Mouse (Mus musculus): Measurements from ENCODE around the gene Mup21.
"Not testable (repeated sequence)": the region's sequence is repeated elsewhere in the genome, so short reads cannot be mapped to it uniquely, and the experiment has no call there.

Gene Mup21

DNA sequence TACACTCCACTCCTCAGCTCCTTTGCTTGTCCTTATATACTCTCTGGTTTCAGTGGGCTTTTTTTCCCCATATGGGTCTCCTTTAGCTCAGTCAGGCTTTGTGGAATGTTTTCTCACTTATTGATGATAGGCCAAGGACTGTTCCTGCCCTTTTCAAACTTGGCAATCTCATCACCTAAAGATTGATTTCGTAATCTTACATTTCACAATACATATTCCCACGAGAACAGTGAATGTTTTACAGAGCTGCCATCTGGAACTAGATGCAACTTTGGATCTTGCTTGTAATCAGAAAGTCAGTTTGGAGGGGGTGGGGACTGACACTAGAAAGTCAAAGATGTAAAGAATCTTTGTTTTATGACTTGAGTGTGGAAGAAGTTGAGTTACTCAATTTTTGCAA, at the start of gene Mup21:
Mup21 (minus strand) TSS at position 53 of the 400 bp plus-strand sequence.
- DNase-seq: no peak

DNA sequence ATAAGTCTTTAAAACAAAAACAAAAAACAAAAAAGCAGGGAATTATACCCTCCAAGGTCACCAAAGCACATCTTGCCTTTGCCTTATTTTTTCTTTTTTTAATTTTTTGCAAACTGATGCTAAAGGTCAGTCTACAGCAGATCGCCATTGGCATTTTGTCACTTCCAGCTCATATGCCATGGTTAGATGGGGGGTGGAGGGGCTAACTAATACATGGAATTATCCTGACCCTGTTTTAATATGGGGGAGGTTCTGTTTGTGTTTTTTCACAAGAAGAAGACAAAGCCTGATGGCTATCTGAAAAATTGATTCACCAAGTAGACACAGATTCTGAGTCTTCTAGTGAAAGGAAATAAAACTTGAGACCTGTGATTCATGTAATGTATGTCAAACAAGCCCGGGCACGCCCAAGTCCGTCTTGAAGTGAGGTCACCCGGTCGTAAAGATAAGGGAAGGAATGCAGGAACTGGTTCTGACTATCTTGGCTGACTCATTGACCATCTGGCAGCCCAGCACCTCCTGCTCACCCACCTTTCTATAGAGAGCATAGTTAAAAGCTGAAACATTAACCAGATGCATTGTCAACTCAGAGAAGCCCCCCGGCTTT, 49.4 kb upstream of the Mup21 start:
- no peak for DNase-seq

- DNase-seq: no peak
Measured at GRCm38 (mm10) chr4:62188778-62189177, 38.1 kb upstream of the Mup21 start.

GRCm38 (mm10) chr4:62177282-62177681, 26.6 kb upstream of the Mup21 start:
- DNase-seq: peak; percentile 25

DNA sequence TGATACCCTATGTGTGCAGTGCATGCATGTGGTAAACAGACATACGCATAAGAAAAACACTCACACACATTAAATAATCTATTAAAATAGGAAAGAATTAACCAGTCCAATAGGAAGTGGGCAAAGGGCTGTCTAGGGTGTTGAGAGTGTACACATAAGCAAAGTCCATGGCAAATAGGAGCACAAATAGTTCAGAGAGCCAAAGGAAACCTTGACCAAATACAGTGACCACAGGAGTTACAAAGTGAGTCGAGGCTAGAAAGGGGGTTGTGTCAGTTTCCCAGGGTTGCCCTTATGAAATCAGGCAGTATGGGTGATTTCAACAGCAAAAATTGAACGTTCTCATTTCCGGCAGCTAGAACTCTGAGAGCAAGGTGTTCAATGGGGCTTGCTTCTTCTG, 23.8 kb upstream of the Mup21 start:
- DNase-seq: no peak

DNA sequence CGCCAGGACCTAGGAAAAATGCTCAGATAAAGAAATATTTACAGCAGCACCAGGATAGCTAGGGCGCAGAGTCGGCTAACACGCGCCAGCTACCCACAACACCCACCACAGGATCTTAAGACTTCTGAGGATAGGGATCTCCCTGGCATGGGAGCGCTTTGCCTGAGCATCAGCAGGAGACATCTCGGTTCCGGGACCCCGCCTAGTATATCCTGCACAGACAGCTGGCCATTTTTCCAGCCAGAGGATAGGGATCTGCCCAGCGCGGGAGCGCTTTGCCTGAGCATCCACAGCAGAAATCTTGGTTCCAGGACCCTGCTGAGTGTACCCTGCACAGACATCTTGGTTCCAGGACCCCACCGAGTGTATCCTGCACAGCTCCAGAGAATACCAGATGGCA, 17.0 kb upstream of the Mup21 start:
- not testable (repeated sequence) for DNase-seq

DNA sequence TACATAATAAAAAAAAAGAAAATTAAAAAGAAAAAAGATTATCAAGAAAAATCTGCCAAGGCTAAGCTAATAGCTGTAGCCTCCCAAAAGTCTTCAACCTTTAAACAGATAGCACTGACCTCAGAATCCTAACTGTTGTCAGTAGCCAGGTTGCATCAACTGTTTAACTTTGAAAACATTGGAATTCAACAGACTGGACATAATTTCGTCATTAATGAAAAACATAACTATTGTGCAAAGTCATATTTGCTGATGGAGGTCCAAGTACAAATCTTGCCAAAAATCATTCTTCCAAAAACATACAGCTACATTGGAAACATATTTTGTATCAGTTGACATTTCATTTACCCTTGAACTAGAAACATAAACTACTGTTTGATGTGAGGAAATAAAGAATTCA, 7.7 kb upstream of the Mup21 start:
- no peak for DNase-seq

GRCm38 (mm10) chr4:62133706-62134105, 17.0 kb downstream of the Mup21 start:
- peak; percentile 9 for DNase-seq

DNA sequence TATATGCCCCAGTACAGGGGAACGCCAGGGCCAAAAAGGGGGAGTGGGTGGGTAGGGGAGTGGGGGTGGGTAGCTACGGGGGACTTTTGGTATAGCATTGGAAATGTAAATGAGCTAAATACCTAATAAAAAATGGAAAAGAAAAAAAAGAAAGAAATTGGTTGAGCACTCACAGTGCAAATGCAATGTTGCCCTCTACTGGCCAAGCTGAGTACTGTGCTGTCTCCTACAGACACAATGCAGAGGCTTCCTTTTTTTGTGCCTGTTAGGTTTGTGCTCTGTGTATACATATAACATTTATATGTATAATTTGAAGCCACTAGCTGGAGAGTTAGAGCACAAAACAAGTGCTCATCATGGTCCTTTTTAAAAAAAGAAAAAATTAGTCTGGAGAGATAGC, 47.3 kb downstream of the Mup21 start:
- peak; percentile 24 for DNase-seq

Measured in thymus, postnatal 4 days (tissue).